Mouse (Mus musculus): ENCODE results near the gene Zar1.
"Not testable (repeated sequence)": the region's sequence is repeated elsewhere in the genome, so short reads cannot be mapped to it uniquely, and the experiment has no call there.

The Zar1 gene

GRCm38 (mm10) chr5:72580970-72581332 lies at the start of gene Zar1:
Gene Zar1, minus strand, starts transcription at chr5:72581254.
- not testable (repeated sequence) for DNase-seq

- DNase-seq, result no peak
These were observed 49.0 kb upstream of the Zar1 start for GRCm38 (mm10) chr5:72630026-72630425.

DNA sequence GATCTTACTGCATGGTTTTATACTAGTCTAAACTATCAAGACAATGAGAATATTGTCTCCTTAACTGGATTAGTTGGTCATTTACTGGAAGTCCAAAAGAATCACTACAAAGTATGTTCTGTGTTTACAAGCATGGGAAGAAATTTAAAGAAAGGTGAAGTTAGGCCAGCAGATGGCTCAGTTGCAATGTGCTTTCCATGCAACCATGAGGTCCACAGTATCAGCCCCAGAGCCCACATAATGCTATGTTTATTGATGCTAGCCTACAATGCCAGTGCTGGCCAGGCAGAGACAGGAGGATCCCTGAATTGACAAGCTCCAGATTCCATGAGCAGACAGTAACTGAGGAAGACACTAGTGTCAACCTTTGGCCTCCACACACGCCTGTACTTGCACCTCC lies 40.0 kb upstream of the Zar1 start:
- DNase-seq, result no peak

- DNase-seq, result no peak
These were observed 36.4 kb upstream of the Zar1 start for GRCm38 (mm10) chr5:72617413-72617812.

DNA sequence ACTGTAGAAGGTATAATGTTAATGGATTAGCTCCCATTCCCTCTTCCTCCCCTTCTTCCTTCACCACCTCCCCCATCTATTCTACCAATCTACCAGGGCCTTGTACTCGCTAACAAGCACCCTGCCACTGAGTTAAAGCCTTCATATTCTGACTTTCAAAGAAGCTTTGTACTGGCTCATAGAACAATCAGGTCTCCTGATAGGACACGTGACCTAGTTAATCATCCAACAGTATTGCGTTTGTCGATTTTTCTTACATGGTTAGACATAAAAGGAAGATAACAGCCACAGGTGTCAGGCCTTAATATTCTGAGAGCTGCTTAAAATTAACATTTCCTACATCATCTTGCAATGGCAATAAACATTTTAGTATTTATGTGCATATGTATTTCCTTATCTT lies 22.1 kb upstream of the Zar1 start:
- DNase-seq, result no peak

DNA sequence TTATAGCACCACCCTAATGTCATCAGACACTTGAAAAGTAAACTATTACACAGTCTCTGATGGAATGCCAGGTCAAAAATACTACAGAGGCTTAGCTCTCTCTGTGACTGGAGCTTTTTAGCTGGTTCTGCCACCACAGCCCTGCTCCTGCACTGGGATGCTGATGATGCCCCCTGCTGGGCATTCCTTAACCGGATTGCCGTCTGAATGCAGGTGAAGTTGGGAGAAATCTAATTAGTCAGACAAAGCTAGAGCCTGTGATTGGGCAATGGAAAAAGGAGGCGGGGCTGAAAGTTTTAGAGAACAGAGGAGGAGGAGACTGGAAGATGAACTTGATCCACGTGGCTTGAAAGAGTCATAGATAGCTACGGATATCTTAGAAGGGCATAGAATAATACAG lies 20.0 kb upstream of the Zar1 start:
- DNase-seq, result peak; percentile 21 to 27

GRCm38 (mm10) chr5:72587192-72587681 lies 6.2 kb upstream of the Zar1 start, which contains the start of gene Gm5868:
Gene Gm5868, minus strand, starts transcription at chr5:72587551.
- DNase-seq, result no peak

DNA sequence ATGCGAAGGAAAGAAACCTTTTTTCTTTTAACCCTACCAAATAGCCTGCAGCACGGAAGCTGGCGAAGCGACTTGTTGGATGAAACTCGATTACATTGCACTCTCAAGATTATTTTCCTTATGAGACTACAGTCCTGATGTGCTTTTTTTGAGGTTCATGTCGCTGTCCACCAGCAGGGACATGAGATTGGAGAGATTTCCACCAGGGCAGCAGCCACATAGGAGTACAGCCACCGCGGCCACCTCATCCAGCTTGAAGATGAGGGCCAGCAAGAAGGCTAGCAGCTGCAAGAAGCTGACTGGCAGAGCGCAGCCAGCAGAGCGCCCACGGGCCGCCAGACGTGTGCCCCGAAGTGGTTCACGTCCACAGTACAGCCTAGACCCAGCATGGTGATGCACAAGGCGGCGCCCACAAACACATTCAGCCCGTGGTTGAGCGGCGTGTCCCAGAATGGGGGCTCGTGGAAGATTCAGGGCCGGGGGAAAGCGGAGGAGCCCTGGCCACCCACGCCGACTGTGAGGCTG lies 5.7 kb upstream of the Zar1 start:
- DNase-seq, result not testable (repeated sequence)

GRCm38 (mm10) chr5:72586122-72586521 lies 5.1 kb upstream of the Zar1 start:
- DNase-seq, result not testable (repeated sequence)

GRCm38 (mm10) chr5:72580088-72580969 lies 725 bp downstream of the Zar1 start:
- not testable (repeated sequence) for DNase-seq

GRCm38 (mm10) chr5:72579599-72579998 lies 1.5 kb downstream of the Zar1 start:
- DNase-seq, result not testable (repeated sequence)

- no peak for DNase-seq
These were observed 15.4 kb downstream of the Zar1 start for GRCm38 (mm10) chr5:72565621-72566020.

DNA sequence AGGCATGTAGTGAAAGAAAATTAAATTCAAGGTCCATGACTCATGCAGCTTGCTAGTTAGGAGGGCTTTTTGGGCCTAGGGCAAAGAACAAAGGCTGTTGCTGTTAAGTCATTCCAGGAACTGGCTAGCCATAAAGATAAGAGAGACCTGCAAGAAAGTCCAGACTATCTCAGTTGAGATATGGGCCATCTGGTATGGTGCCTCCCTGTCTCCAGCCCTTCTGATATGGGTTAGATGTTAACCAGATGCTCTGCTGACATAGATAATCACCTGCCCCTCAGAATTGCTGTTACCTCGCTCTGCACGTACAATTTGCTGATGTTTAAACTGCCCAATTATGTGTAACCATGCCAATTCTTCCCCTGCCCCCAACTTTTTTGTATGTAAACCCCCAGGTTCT lies 17.9 kb downstream of the Zar1 start:
- DNase-seq, result not testable (repeated sequence)

- no peak for DNase-seq
These were observed 20.0 kb downstream of the Zar1 start for GRCm38 (mm10) chr5:72560976-72561628.

DNA sequence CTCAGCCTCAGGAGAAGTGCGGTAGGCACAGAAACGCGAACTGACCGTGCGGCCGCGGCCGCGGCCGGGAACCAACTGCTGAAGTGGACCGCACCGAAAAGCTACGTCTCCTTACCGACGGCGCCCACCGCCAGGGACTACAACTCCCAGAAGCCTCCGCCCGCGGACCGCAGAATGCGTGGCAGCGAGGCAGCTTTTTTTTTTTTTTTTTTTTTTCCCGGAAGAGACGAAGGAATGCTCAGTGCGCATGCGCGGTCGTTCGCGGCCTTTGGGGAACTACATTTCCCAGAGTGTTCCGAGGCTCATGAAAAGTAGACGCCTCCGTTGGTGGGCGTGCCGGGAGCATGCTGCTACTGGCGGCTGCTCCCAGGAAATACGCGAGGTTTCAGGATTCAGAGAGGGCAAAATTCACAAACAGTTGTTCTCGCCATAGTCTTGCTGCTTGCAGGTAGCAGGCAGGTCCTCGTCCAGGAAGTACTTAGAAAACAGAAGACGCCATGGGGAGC lies 21.5 kb downstream of the Zar1 start, which contains the start of gene Nfxl1:
Gene Nfxl1, minus strand, starts transcription at position 141 of the 506 bp plus-strand sequence.
- DNase-seq, result peak; percentile 91 to 94

DNA sequence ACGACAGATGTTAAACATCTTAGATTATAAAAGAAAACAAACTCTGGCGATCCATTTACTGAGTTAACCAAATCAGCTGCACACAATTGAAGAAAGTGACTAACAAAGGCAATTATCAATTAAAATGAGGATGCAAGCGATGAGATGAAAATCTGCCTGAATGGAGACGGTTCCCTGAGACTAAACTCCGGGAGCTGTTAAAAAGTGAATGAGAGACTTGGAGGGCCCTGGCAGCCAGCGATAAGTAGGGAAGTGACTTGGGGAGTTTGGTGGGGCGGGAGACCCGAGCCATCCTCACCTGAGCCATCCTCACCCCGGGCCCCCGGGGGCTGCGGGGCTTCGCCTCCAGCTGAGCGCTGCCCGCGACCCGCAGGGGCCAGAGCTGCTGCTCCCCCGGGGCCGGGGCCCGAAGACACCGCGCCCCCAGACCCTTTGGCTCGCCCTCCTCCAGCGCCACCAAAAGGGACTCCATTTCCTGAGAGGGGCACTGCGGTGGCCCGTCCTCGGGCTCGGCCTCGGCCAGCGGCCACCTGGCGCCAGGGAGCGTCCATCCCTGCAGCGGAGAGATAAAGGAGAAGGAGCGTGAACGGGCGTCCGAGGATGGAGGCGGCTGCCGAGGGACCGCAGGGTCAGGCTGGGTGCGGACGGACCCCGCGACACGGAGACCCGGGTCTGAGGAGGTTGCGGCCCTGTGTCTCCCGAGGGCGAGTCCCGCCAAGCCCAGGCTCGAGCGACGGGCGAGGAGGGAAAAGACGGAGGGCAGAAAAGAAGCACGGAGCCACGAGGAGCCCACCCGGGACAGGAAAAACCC lies 22.1 kb downstream of the Zar1 start:
- peak in 1 of 2 experiments; percentile 36 for DNase-seq

GRCm38 (mm10) chr5:72556245-72556644 lies 24.8 kb downstream of the Zar1 start:
- no peak for DNase-seq

GRCm38 (mm10) chr5:72551209-72551608 lies 29.8 kb downstream of the Zar1 start:
- DNase-seq, result no peak

- no peak for DNase-seq
These were observed 52.2 kb downstream of the Zar1 start for GRCm38 (mm10) chr5:72528896-72529295.

All from thymus, adult 18-20 months (tissue).